Mouse (Mus musculus): ENCODE results near the gene Epha10. TPM values are rescaled to one million over a fixed set of nuclear protein-coding genes. Genes with fewer than 3 reads are reported as not detected.
"Not testable (repeated sequence)": the region's sequence is repeated elsewhere in the genome, so short reads cannot be mapped to it uniquely, and the experiment has no call there.

The Epha10 gene
- total RNA-seq, 1 experiment from 2014 or later, result not detected

DNA sequence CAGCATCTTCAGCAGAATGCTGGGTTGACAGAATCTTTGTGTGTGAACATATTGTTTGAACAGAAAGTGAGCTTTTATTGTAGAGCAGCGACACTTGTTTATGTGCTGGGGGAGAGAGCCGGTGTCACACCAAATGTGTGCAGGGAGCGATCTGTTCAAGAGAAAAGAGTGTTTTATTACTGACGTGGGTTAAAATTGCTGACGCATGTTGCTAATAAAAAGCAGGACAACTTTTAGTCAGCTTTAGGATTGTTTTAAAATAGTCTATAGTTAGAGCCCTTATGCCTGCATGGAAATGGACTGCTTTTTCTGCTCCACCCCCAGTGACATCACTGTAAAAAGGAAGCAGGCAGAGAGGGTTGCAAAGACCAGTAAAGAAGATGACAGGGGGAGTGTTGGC, 10.1 kb downstream of the Epha10 start:
- no peak for ATAC-seq (ENCODE audit: extremely low read depth, insufficient number of reproducible peaks, low FRiP score, poor library complexity, severe bottlenecking)

DNA sequence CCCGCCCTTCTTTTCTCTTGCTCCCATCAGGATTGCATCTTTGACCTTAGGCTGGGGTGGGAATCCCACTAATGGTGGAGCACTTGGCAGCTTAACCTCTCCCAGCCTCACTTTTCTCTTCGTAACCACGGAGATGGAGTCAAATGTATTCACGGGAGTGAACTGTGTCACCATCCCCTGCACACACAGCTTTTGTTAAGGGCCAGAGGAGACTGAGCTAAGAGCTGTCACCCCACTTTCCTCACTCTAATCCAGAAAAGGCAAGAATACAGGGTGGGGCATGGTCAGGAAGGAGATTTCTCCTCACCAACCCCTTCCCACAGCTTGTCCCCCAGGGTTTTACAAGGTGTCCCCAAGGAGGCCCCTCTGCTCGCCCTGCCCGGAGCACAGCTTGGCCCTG, 13.1 kb downstream of the Epha10 start:
- ATAC-seq (ENCODE audit: extremely low read depth, insufficient number of reproducible peaks, low FRiP score, poor library complexity, severe bottlenecking), result no peak

DNA sequence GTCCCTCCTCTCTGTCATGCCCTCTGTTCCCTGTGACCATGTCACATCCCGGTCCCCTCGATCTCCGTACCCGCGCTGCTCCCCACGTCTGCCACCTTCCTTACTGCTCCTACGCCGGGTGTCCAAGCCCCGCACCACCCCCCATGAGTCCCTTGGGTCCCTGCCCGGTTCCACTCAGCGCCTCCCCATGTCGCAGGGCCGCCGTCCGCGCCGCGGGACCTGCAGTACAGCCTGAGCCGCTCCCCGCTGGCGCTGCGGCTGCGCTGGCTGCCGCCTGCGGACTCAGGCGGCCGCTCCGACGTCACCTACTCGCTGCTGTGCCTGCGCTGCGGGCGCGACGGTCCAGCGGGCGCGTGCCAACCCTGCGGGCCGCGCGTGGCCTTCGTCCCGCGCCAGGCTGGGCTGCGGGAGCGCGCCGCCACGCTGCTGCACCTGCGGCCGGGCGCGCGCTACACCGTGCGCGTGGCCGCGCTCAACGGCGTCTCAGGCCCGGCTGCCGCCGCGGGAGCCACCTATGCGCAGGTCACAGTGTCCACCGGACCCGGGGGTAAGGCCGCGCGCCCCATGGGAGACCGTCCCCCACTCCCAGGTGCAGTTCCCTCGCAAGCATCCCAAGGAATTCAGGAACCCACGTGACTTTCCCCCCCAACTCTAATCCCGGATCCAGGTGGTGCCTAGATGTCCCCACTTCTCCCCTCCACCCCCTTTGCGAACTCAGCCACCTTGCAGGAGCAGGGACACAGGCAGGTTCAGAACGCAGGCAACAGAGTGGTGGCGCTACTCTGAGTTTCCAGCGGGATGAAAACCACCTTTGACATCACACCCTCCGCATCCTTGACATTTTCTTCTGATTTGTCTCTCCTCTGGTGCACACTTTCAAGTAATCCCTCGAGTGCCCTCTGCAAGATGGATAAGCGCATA, 14.1 kb downstream of the Epha10 start:
- no peak for ATAC-seq (ENCODE audit: extremely low read depth, insufficient number of reproducible peaks, low FRiP score, poor library complexity, severe bottlenecking)

DNA sequence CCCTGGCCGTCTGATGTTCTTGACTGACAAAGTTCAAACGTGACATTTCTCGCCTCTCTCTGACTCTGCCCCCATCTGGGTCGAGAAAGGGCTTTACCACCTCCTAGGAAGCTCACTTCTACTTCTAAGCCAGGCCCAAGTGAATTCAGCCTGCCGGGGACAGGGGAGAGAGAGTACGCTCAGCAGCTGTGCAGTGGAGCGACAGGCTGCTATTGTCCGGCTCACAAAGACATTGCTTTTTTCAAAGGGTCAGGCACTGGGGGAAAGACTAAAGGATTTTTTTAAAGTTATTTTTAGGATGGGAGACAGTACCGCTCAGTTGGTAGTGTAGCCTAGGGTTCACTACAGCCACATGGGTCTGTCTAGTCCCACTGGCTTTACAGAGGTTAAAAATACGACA, 17.7 kb downstream of the Epha10 start:
- no peak for ATAC-seq (ENCODE audit: extremely low read depth, insufficient number of reproducible peaks, low FRiP score, poor library complexity, severe bottlenecking)

DNA sequence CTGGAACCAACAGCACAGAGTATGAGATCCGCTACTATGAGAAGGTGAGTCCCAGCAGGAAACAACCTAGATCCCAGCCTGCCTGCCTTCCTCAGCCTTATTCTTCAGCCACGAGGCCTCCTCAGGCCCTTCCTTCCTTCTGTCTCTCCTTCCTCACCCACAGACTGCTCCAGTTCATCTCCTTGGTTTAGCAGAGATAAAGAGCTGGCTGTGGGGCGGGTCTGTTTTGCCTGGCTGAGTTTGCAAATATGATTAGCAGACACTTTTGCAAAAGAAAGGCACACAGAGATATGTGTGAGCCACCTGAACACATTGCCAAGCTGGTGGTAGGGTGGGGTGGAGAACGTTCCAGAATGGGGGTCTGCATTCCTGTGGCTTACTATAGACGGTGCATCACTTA, 19.2 kb downstream of the Epha10 start:
- ATAC-seq (ENCODE audit: extremely low read depth, insufficient number of reproducible peaks, low FRiP score, poor library complexity, severe bottlenecking), result no peak

DNA sequence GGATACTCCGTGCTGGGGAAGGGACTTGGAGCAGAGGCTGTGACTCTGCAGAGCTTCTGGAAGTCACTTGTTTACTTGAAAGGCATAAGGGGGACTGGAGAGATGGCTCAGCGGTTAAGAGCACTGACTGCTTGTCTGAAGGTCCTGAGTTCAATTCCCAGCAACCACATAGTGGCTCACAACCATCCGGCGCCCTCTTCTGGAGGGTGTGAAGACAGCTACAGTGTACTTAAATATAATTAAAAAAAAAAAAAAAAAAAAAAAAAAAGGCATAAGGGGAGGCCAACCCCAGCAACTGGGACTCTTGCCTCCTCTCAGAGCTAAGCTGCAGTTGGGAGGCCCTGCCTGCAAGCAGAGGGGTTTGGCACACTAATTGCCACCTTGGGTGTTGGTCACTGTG, 24.7 kb downstream of the Epha10 start:
- no peak for ATAC-seq (ENCODE audit: extremely low read depth, insufficient number of reproducible peaks, low FRiP score, poor library complexity, severe bottlenecking)

DNA sequence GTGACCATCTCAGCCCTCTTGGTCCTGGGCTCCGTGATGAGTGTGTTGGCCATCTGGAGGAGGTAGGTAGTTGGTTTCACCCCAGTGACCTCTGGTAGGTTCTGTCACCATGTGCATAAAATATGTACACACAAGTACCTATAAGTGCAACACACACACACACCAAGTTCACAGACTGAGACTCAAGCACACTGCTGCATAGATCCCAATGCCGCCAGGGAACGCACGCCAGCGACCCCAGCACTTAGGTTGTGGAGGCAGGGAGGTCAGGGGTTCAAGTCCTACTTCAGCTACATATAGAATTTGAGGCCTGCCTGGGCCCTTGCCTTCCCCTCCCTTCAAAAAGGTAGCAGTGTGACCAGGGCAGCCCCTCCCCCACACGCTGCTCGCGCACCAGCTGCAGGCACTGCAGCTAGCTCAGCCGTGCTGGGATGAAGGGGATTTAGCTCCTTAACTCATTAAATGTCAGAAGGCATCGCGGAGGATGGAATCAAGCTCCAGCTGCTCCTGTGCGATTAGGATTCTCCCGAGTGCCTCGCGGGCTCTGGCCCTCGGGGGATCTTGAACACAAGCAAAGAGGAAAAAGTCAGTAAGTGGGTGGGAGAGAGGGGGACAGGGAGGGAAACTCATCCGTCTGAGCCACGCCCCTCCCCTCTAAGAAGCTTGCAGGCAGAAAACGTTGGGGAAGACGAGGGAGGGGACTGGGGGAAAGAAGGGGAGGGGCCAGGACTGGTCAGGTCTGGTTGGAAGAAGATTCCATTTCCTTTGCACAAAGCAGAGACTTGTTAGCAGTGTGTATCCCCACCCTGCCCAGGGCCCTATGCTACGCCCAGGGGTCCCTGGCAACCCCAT, 25.5 kb downstream of the Epha10 start:
- no peak for ATAC-seq (ENCODE audit: extremely low read depth, insufficient number of reproducible peaks, low FRiP score, poor library complexity, severe bottlenecking)

DNA sequence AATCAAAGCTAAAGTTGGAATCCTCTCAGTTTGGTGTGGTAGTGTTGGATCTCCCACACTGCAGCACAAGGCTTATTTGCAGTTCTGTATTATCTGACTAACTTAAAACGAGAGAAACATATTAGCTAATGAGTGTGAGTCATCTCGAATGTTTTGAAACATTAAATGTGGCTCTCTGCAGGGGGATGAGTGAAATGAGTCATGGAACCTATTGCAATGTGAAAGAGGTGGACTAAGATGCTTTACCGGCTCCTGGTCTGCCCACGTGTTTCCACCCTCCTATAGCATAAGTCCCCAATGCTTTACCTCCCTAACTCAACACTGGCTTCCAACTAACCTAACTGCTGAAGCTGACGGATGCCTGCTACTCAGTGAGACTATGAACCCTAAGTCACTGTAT, 47.4 kb downstream of the Epha10 start:
- ATAC-seq (ENCODE audit: extremely low read depth, insufficient number of reproducible peaks, low FRiP score, poor library complexity, severe bottlenecking), result no peak

DNA sequence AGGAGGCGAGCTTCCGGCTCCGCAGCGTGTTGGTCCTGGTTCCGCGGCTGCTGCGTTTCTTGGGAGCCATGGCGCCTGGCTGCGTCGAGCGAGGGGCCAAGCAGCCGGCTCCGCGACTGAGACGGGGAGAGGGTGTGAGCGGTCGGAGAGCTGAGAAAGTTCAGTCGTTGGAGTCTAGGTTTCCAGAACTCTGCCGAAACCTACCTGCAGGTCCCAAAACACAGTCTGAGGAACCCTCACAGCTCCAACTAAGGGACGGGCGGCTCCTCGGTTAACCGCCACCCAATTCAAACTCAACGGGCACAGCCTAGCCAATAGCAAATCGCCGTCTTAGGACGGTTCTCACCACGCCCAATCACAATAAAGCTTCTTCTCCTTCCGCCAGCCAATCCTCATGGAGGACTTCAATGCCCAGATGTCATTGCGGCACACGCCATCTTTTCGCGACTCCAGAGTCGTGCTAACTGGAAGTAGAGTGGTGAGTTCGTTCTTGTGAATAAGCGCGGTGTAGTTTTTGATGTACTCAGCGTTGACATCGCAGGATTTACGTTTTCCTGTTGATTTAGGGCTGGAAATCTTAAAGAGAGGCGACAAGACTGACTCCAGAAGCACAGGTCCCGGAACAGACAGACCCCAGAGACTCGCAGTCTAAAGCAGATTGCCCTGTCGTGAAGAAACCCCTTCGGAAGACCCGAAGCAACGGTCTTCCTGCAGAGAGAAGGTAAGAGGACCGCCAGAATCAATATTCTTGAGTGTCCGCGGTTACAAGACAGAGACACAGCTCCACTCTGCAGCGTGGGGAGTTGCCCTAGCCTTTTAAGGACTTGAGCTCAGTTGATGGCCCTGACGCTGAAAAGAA, 56.1 kb downstream of the Epha10 start, which contains the start of gene 9930104L06Rik:
Gene 9930104L06Rik (plus strand): TSS at position 436 of the 859 bp plus-strand sequence.
- ATAC-seq (ENCODE audit: extremely low read depth, insufficient number of reproducible peaks, low FRiP score, poor library complexity, severe bottlenecking), result peak; percentile 100

DNA sequence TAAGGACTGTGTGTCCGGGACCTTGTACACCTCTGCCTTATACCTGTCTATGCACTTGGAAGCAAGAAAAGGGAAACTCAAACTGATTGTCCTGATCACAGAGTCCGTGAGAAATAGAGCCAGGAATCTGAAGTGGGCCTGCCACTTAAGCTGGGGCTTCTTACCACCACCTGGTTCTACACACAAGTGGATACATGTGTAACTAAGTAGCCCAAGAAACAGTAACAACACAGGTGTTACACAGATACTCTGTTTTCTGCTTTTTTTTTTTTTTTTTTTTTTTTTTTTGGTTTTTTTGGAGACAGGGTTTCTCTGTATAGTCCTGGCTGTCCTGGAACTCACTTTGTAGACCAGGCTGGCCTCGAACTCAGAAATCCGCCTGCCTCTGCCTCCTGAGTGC, 58.5 kb downstream of the Epha10 start, which contains the start of gene Cdca8:
Gene Cdca8 (minus strand): TSS at position 101 of the 400 bp plus-strand sequence.
- not testable (repeated sequence) for ATAC-seq (ENCODE audit: extremely low read depth, insufficient number of reproducible peaks, low FRiP score, poor library complexity, severe bottlenecking)

DNA sequence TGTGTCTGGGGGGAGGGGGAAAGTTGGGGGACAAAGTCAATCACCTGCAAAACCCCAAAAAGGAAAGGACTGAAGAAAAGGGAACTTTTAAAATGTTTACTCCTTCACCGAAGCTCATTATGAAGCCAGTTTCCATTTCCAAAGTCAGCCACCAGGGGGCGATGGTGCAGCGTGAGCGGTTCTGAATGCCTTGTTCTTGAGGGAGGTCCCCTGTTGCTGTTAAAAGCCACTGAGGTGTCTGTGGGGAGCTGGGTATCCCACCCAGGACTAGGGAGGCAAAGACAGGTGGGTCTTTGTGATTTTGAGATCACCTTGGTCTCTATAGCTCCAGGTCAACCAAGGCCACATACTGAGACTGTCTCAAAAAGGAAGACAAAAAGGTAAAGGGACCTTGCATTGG, 62.3 kb downstream of the Epha10 start:
- ATAC-seq (ENCODE audit: extremely low read depth, insufficient number of reproducible peaks, low FRiP score, poor library complexity, severe bottlenecking), result peak; percentile 74

DNA sequence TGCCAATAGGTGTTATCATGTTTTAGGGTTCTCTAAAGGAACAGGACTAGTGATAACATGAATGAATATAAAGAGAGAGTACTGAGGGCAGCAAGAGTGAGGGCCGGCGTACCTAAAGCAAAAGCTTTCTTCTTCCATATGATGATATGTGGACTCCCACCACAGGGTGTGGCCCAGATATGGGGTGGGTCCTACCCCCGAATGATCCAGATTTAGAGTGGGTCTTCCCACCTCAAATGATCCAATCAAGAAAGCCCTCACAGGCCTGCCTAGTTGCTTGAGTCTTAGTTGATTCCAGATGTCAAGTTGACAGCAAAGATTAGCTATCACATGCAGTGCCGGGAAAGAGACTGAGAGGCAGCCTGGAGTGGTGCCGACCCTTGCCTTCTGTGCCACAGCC, 63.1 kb downstream of the Epha10 start:
- ATAC-seq (ENCODE audit: extremely low read depth, insufficient number of reproducible peaks, low FRiP score, poor library complexity, severe bottlenecking), result no peak

DNA sequence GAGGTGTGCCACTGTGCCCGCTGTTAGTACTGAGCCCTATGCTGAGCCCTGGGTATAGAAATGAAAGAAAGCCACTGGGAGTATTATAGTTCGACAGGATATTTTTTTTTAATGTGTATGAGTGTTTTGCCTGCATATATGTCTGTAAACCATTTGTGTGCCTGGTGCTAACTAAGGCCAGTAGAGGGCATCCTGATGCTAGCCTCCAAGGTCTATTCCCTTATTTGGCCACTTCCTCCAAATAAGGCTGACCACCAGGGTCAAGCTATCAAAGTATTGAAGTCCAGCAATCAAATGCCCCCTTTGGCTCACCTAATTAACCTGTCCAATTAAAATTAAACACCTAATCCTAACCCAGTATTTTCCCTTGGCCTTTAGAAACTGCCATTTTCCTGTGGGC, 64.3 kb downstream of the Epha10 start:
- no peak for ATAC-seq (ENCODE audit: extremely low read depth, insufficient number of reproducible peaks, low FRiP score, poor library complexity, severe bottlenecking)

DNA sequence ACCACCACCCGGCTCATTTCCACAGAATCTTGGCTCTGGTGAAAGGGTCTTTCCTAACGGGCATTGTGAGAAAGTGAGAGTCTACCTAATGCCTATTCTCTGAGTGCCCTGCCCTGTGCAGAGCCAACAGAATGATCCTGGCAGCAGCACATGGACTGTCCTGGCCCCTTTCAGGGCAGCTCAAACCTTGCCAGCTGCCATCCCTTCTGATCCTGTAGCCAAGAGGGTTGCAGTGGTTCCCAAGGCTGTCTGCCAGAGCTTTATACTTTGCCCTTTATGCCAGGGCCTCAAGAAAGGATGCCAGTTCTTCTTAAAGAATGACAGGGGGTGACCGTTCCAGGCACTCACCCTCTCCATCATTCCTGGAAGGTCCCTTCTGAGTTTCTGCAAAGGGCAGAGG, 68.8 kb downstream of the Epha10 start:
- ATAC-seq (ENCODE audit: extremely low read depth, insufficient number of reproducible peaks, low FRiP score, poor library complexity, severe bottlenecking), result no peak

DNA sequence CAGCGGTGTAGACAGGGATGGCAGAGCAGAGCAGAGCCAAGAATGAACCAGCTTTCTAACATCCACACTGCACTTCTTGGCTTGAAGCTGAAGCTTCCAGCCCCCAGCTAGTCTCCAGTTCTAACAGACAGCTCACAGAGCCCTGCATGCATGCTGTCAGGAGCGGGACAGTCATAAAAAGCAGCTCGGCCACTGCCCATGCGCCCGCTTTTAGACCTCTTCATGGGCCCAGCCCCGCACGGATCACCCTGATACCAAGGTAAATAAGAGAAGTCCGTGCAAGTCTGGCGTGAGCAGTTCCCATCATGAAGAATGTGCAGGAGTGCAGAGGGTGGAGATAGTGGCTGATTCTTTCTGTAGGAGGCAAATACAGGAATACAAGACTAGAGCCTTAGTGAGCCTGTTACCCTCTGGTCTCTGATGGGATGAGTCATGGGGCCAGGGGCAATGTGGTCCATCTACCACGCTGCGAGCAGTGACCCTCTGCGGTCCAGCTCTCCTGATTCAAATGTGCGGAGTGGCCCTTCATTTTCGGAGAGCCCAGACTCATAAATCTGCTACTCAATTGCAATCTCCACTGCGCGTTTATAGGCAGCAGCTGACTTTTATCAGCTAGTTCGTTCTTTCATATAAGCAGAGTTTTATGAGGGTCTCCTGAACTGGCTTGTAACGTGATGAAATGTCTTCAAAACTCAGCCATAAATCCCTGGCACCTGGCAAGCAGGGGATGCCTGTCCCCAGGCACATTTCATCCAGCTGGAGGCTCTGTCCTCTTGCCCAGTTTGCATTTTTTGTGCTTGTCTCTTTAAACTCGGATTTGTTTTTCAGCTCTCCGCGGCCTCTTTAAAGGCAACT, 69.7 kb downstream of the Epha10 start:
- no peak for ATAC-seq (ENCODE audit: extremely low read depth, insufficient number of reproducible peaks, low FRiP score, poor library complexity, severe bottlenecking)

DNA sequence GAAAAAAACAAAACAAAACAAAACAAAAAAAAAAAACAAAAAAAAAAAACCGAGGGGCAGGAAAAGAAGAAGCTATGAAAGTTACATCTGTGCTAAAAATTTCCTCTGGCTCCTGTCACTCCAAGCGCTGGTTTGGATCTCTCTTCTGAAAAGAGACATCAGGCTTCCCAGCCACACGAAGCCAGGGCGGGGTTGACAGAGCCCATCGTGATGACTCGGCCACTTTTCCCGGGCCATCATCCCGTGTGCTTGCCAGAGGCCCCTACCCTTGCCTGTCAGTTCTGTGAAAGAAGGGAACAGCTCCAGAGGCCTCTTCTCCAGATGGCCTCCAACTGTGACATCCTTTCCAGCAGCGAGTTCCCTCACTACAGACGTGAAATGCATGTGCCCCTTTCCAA, 70.3 kb downstream of the Epha10 start:
- ATAC-seq (ENCODE audit: extremely low read depth, insufficient number of reproducible peaks, low FRiP score, poor library complexity, severe bottlenecking), result no peak

DNA sequence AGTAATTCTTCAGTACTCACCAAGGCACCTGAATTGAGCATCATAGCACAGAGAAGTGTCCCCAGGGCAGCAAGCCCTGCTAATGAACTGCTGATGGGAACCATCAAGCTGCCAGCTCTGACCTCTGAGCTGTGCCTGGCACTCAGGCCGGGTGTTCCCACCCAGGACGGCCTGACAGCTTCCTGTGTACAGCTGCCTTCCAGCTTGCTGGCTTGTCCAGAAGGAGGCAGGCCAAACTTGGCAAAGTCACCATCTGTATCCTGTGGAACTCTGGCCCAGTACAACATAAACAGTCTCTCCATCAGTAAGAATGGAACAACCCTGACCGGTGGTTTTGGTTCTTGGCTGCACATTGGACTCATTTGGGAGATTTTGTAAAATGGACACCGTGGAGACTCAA, 72.8 kb downstream of the Epha10 start:
- ATAC-seq (ENCODE audit: extremely low read depth, insufficient number of reproducible peaks, low FRiP score, poor library complexity, severe bottlenecking), result no peak

DNA sequence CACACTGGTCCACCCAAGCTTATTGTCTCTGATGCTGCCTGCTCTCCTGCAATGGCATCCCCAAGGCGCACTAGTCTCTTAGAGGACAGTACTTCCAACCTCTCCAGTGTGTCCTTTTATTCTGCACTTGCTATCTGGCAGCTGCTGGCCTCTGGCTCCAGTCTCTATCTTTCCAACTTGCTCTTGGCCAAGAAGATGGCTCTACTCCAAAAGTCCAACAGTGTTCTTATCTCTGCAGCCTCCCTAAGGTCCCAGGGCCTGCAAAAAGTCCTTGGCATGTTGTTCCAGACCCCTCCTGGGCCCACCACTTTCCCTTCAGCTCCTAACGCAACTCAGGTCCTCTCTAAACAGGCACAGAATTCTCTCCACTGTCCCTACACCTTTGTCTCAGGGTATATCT, 76.6 kb downstream of the Epha10 start:
- no peak for ATAC-seq (ENCODE audit: extremely low read depth, insufficient number of reproducible peaks, low FRiP score, poor library complexity, severe bottlenecking)
